Mouse (Mus musculus) liver, embryonic 16.5 days (tissue): Measurements from ENCODE around the gene Ero1lb. TPM values are rescaled to one million over a fixed set of nuclear protein-coding genes. Genes with fewer than 3 reads are reported as not detected.
A peak's percentile ranks its signal among the peaks of the same experiment; 100 is the strongest.
"Not testable (repeated sequence)": the region's sequence is repeated elsewhere in the genome, so short reads cannot be mapped to it uniquely, and the experiment has no call there.

Experiments
- ATAC-seq: fragments of 200-750 bp; cut with Nextera tagmentation; 2 replicates; pipeline ENCODE4 v1.8.0; 2017; ENCODE audit warnings: low read depth, mild to moderate bottlenecking, moderate number of reproducible peaks, moderate library complexity
- H3K27ac ChIP-seq: fragments of 300-500 bp; sonication (generic); 2 replicates; pipeline ENCODE4 v1.5.1; 2014; ENCODE audit warnings: mild to moderate bottlenecking, low read length
- H3K27me3 ChIP-seq: fragments of 300-500 bp; sonication (generic); 2 replicates; pipeline ENCODE4 v1.6.1; 2014; ENCODE audit warnings: low read depth, low read length, mixed read lengths; ENCODE audit not compliant: control insufficient read depth, insufficient read depth
- H3K36me3 ChIP-seq: fragments of 300-500 bp; sonication (generic); 2 replicates; pipeline ENCODE4 v1.6.1; 2014; ENCODE audit warnings: mild to moderate bottlenecking; ENCODE audit not compliant: control insufficient read depth, insufficient read depth
- H3K4me1 ChIP-seq: fragments of 300-500 bp; sonication (generic); 2 replicates; pipeline ENCODE4 v1.6.1; 2014; ENCODE audit warnings: low read depth, low read length, mixed read lengths; ENCODE audit not compliant: control insufficient read depth
- H3K4me2 ChIP-seq: fragments of 300-500 bp; sonication (generic); 2 replicates; pipeline ENCODE4 v1.6.1; 2014; ENCODE audit warnings: low read depth, low read length, mixed read lengths
- H3K4me3 ChIP-seq: fragments of 300-500 bp; sonication (generic); 2 replicates; pipeline ENCODE4 v1.5.1; 2014; ENCODE audit warnings: low read depth, mild to moderate bottlenecking, low read length
- H3K9ac ChIP-seq: fragments of 300-500 bp; sonication (generic); 2 replicates; pipeline ENCODE4 v1.6.1; 2014; ENCODE audit warnings: low read depth, low read length
- H3K9me3 ChIP-seq: fragments of 300-500 bp; sonication (generic); replicated peaks from 2 replicates; pipeline ENCODE4 v1.6.1; 2016; ENCODE audit warnings: low read length; ENCODE audit not compliant: control insufficient read depth
- WGBS: fragments of 180-500 bp; shearing (Covaris S2); extraction: QIAGEN DNeasy Blood & Tissue Kit; methylation state at CpG from one replicate; pipeline ENCODE4 v1.1.7; 2014; ENCODE audit not compliant: insufficient replicate concordance; 5-methylcytosine and 5-hydroxymethylcytosine counted together
- polyA plus RNA-seq: library from polyadenylated mRNA; unstranded; fragments of >200 nt; fragmentation: Nextera tagmentation; extraction: Ambion mirVana; gene quantifications from 2 replicates; pipeline ENCODE4 v1.2.1, GENCODE M21; 2015

Ero1lb gene
- polyA plus RNA-seq, 1 experiment from 2014 or later, result 3.7 TPM

DNA sequence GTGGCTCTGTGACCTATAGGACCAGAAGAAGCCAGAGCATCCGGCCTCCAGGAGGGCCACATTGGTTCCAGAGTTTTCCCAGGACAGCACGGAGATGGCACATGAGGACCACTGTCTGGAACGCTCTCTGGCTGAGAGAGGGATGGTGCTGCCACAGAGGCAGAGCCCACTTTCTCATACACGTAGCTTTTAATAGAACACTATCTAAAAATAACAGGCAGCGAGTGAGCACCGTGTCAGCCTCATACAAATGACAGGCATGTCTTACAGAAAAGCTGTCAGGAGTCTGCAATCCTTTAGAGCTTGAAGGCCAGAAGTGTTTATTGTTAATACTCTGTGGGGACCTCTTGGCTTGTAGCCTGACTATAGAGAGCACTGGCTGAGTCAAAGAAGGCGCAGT is 48.9 kb downstream of the Ero1lb start:
- 65% methylated on average over 7 of the region's 7 CpGs for WGBS
- ATAC-seq, H3K27ac ChIP-seq, H3K4me3 ChIP-seq, H3K36me3 ChIP-seq, H3K9me3 ChIP-seq, H3K27me3 ChIP-seq, H3K9ac ChIP-seq, H3K4me2 ChIP-seq, H3K4me1 ChIP-seq: not testable (repeated sequence)

- H3K4me2 ChIP-seq, ATAC-seq: not testable (repeated sequence)
- 72% methylated on average over 10 of the region's 10 CpGs for WGBS
These were observed 49.3 kb downstream of the Ero1lb start for GRCm38 (mm10) chr13:12615014-12615413.

GRCm38 (mm10) chr13:12616489-12616888 is 50.8 kb downstream of the Ero1lb start:
- H3K27ac ChIP-seq, H3K9me3 ChIP-seq, ATAC-seq, H3K9ac ChIP-seq, H3K27me3 ChIP-seq, H3K4me3 ChIP-seq, H3K36me3 ChIP-seq, H3K4me1 ChIP-seq, H3K4me2 ChIP-seq: not testable (repeated sequence)
- WGBS, result 35% methylated on average over 3 of the region's 3 CpGs

More at GRCm38 (mm10) chr13:12615014-12615413, 49.3 kb downstream of the Ero1lb start:
- H3K36me3 ChIP-seq, H3K4me1 ChIP-seq, H3K9ac ChIP-seq, H3K4me3 ChIP-seq, H3K27ac ChIP-seq, H3K27me3 ChIP-seq, H3K9me3 ChIP-seq: not testable (repeated sequence)

DNA sequence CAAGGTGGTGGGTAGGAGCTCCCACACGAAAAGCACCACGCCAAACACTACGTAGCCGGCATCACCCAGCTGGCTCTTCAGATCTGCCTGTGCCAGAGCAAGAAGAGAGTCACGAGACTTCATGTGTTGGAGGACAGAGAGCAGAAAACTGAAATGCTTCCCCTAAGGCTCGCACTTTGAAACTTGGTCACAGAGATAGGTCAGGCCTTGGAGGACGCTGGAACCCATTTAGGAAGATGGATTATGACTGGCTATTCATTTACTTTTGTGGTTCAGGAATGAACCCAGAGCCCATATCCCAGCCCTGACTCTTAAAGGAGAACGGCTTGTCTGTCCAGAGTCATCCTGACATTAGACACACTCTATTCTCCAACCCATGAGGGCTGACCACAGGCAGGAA is 54.1 kb downstream of the Ero1lb start:
- WGBS, result 80% methylated on average over 8 of the region's 8 CpGs
- H3K4me3 ChIP-seq, H3K9ac ChIP-seq, H3K4me1 ChIP-seq, H3K9me3 ChIP-seq, ATAC-seq, H3K36me3 ChIP-seq, H3K27ac ChIP-seq, H3K4me2 ChIP-seq, H3K27me3 ChIP-seq: not testable (repeated sequence)

GRCm38 (mm10) chr13:12626061-12626460 is 60.4 kb downstream of the Ero1lb start:
- not testable (repeated sequence) for H3K4me1 ChIP-seq, H3K36me3 ChIP-seq, H3K9ac ChIP-seq, H3K9me3 ChIP-seq, H3K4me3 ChIP-seq, H3K27me3 ChIP-seq, ATAC-seq, H3K4me2 ChIP-seq, H3K27ac ChIP-seq
- WGBS, result 28% methylated on average over 3 of the region's 3 CpGs

DNA sequence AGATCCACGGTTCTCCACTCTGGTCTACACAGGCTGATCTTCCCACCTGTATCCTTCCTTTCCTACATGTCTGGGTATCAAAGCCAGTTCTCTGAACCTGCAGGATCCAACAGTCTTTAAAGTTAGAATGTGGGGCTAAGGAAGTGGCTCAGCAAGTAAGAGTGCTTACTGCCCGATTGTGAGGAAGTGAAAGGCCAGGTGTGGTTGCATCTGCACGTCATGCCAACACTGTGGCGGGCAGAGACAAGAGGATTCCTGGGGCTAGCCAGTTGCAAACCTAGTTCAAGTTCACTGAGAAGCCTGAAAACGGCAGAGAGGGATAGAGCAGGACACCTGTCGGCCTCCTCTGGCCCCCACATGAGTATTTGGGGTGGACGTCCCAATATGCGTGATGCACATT is 62.1 kb downstream of the Ero1lb start:
- H3K4me1 ChIP-seq, ATAC-seq, H3K4me3 ChIP-seq, H3K27me3 ChIP-seq, H3K4me2 ChIP-seq, H3K36me3 ChIP-seq, H3K27ac ChIP-seq, H3K9ac ChIP-seq, H3K9me3 ChIP-seq: not testable (repeated sequence)
- 60% methylated on average over 8 of the region's 8 CpGs for WGBS

- H3K27me3 ChIP-seq, H3K4me2 ChIP-seq, H3K36me3 ChIP-seq, H3K4me3 ChIP-seq, H3K4me1 ChIP-seq, H3K9ac ChIP-seq, H3K9me3 ChIP-seq, H3K27ac ChIP-seq, ATAC-seq: not testable (repeated sequence)
- WGBS, result 62% methylated on average over 5 of the region's 5 CpGs
These were observed 62.5 kb downstream of the Ero1lb start for GRCm38 (mm10) chr13:12628181-12628580.

- not testable (repeated sequence) for H3K4me3 ChIP-seq, H3K4me2 ChIP-seq, H3K27ac ChIP-seq, H3K36me3 ChIP-seq, H3K4me1 ChIP-seq, ATAC-seq, H3K9ac ChIP-seq, H3K27me3 ChIP-seq, H3K9me3 ChIP-seq
- WGBS, result 73% methylated on average over 5 of the region's 5 CpGs
These were observed 64.6 kb downstream of the Ero1lb start for GRCm38 (mm10) chr13:12630252-12630651.

- H3K27me3 ChIP-seq, H3K9me3 ChIP-seq, H3K4me2 ChIP-seq, H3K4me1 ChIP-seq, H3K9ac ChIP-seq, H3K27ac ChIP-seq, H3K4me3 ChIP-seq, H3K36me3 ChIP-seq: not testable (repeated sequence)
- 29% methylated on average over 1 of the region's 6 CpGs for WGBS
- ATAC-seq, result peak; percentile 47
These were observed 69.4 kb downstream of the Ero1lb start for GRCm38 (mm10) chr13:12634941-12635588.
